Mouse (Mus musculus) retina, embryonic 14.5 days (tissue): ENCODE results near the gene Ggnbp2.
"Not testable (repeated sequence)": the region's sequence is repeated elsewhere in the genome, so short reads cannot be mapped to it uniquely, and the experiment has no call there.

Experiments
- DNase-seq: peaks from one replicate; pipeline ENCODE4 v3.0.0-alpha.2; 2015; ENCODE audit warnings: low spot score

Ggnbp2 gene

GRCm38 (mm10) chr11:84879772-84880464 lies 9.3 kb upstream of the Ggnbp2 start, which contains the start of the genes Myo19 and Pigw:
Myo19 (plus strand) TSS chr11:84880148.
Pigw (minus strand) TSS chr11:84880285.
- DNase-seq = peak; percentile 84

GRCm38 (mm10) chr11:84879007-84879771 lies 8.6 kb upstream of the Ggnbp2 start:
- DNase-seq = peak; percentile 3

GRCm38 (mm10) chr11:84876020-84876419 lies 5.4 kb upstream of the Ggnbp2 start:
- DNase-seq = not testable (repeated sequence)

- no peak for DNase-seq
Observed at GRCm38 (mm10) chr11:84873042-84873833, 2.6 kb upstream of the Ggnbp2 start.

GRCm38 (mm10) chr11:84871548-84872069 lies 992 bp upstream of the Ggnbp2 start:
- no peak for DNase-seq

- peak; percentile 70 for DNase-seq
Observed at GRCm38 (mm10) chr11:84871046-84871445, 429 bp upstream of the Ggnbp2 start.

GRCm38 (mm10) chr11:84869537-84870232 lies 932 bp downstream of the Ggnbp2 start:
- peak; percentile 96 for DNase-seq

- DNase-seq = no peak
Observed at GRCm38 (mm10) chr11:84868786-84869259, 1.8 kb downstream of the Ggnbp2 start.

GRCm38 (mm10) chr11:84867586-84867985 lies 3.0 kb downstream of the Ggnbp2 start:
- DNase-seq = no peak

GRCm38 (mm10) chr11:84865268-84865667 lies 5.3 kb downstream of the Ggnbp2 start:
- DNase-seq = no peak

GRCm38 (mm10) chr11:84855285-84855684 lies 15.3 kb downstream of the Ggnbp2 start:
- no peak for DNase-seq

- no peak for DNase-seq
Observed at GRCm38 (mm10) chr11:84847475-84848090, 23.0 kb downstream of the Ggnbp2 start.

GRCm38 (mm10) chr11:84846741-84847474 lies 23.7 kb downstream of the Ggnbp2 start:
- no peak for DNase-seq

GRCm38 (mm10) chr11:84839330-84839729 lies 31.3 kb downstream of the Ggnbp2 start:
- DNase-seq = no peak

GRCm38 (mm10) chr11:84829495-84829894 lies 41.1 kb downstream of the Ggnbp2 start:
- DNase-seq = not testable (repeated sequence)

- peak; percentile 84 for DNase-seq
Observed at GRCm38 (mm10) chr11:84828516-84829399, 41.9 kb downstream of the Ggnbp2 start, which contains the start of gene Dhrs11. Dhrs11 (minus strand) TSS chr11:84828994.

GRCm38 (mm10) chr11:84827901-84828503 lies 42.6 kb downstream of the Ggnbp2 start:
- DNase-seq = no peak

- DNase-seq = no peak
Observed at GRCm38 (mm10) chr11:84827492-84827891, 43.1 kb downstream of the Ggnbp2 start.

GRCm38 (mm10) chr11:84826185-84826584 lies 44.4 kb downstream of the Ggnbp2 start:
- DNase-seq = no peak
